Mouse (Mus musculus) MEL (cell line): ENCODE measurements around the gene Plekhm3.

Experiments
- CTCF ChIP-seq, 3 experiments: IDR thresholded peaks in 2 of 3; conservative IDR thresholded peaks in 1 of 3; 2 replicates each; pipeline ENCODE4 v1.5.1; 2011 to 2012; ENCODE audit warnings: low read length in 3 of 3, low read depth in 2 of 3, mild to moderate bottlenecking in 2 of 3, improper control_type of control experiment in 1 of 3, inconsistent platforms in 1 of 3, mixed read lengths in 1 of 3, moderate library complexity in 1 of 3; ENCODE audit not compliant: control insufficient read depth in 1 of 3, insufficient read depth in 1 of 3, poor library complexity in 1 of 3, severe bottlenecking in 1 of 3
- EP300 ChIP-seq, 2 experiments: IDR thresholded peaks; 2 replicates each; pipeline ENCODE4 v1.6.1; 2011; ENCODE audit warnings: improper control_type of control experiment in 2 of 2, low read length in 2 of 2, low read depth in 1 of 2, mild to moderate bottlenecking in 1 of 2
- ETS1 ChIP-seq: IDR thresholded peaks from 2 replicates; pipeline ENCODE4 v1.6.1; 2012; ENCODE audit warnings: low read depth, mild to moderate bottlenecking, inconsistent platforms, low read length, improper control_type of control experiment, moderate library complexity
- NRF1 ChIP-seq: IDR thresholded peaks from 2 replicates; pipeline ENCODE4 v1.6.1; 2014; ENCODE audit warnings: low read depth, mild to moderate bottlenecking, inconsistent platforms, low read length, improper control_type of control experiment, moderate library complexity; ENCODE audit not compliant: poor library complexity, insufficient read depth, severe bottlenecking
- POLR2A ChIP-seq, 2 experiments: IDR thresholded peaks; 2 replicates each; pipeline ENCODE4 v1.6.1; 2011 to 2012; ENCODE audit warnings: low read length in 2 of 2, mild to moderate bottlenecking in 2 of 2, control low read depth in 1 of 2, improper control_type of control experiment in 1 of 2, low read depth in 1 of 2, moderate library complexity in 1 of 2; ENCODE audit not compliant: control insufficient read depth in 1 of 2, insufficient read depth in 1 of 2, poor library complexity in 1 of 2
- TAL1 ChIP-seq: IDR thresholded peaks from 2 replicates; pipeline ENCODE4 v1.6.1; 2012; ENCODE audit warnings: mild to moderate bottlenecking, inconsistent platforms, low read length, moderate library complexity, mixed read lengths

- TF ChIP-seq NRF1: no peak
- no peak for TF ChIP-seq EP300 (IDR thresholded peaks at IDR 0.05; ENCODE audit: low read depth in 1 of 2, low read length in 2 of 2)
- no peak for TF ChIP-seq CTCF (IDR thresholded peaks at IDR 0.05 in 2 of 3, conservative IDR thresholded peaks at IDR 0.05 in 1 of 3; ENCODE audit: control insufficient read depth in 1 of 3, insufficient read depth in 1 of 3, low read depth in 2 of 3, low read length in 3 of 3, poor library complexity in 1 of 3, severe bottlenecking in 1 of 3)
- TF ChIP-seq POLR2A (IDR thresholded peaks at IDR 0.05; ENCODE audit: control insufficient read depth in 1 of 2, insufficient read depth in 1 of 2, low read depth in 1 of 2, low read length in 2 of 2, poor library complexity in 1 of 2): no peak
- TF ChIP-seq ETS1: no peak
- TF ChIP-seq TAL1: no peak
Observed at GRCm38 (mm10) chr1:64927437-64928274, 29.0 kb downstream of the Plekhm3 start.
